Mouse (Mus musculus) adrenal gland, postnatal 14 days (tissue): ENCODE measurements around the gene Gm6803. TPM values are rescaled to one million over a fixed set of nuclear protein-coding genes. Genes with fewer than 3 reads are reported as not detected.
"Not testable (repeated sequence)": the region's sequence is repeated elsewhere in the genome, so short reads cannot be mapped to it uniquely, and the experiment has no call there.

Experiments used
- DNase-seq: peaks from one replicate; pipeline ENCODE4 v3.0.0; 2021; ENCODE audit warnings: mixed read lengths
- long read RNA-seq, 2 experiments: library from polyadenylated mRNA; stranded (forward); transcript quantifications; one replicate each; pipeline ENCODE4 v2.0.0; 2021
- total RNA-seq: library from RNA; stranded (reverse); gene quantifications from 2 replicates; pipeline ENCODE4 v1.2.3, GENCODE M21; 2021

Gene Gm6803
- not detected in 2 replicates for total RNA-seq
- long read RNA-seq, experiment 1: 0 reads
- long read RNA-seq, experiment 2: 0 reads

- not testable (repeated sequence) for DNase-seq
Measured at GRCm38 (mm10) chr12:88018671-88019070, at the start of gene Gm6803. Gene Gm6803 (minus strand): TSS chr12:88018771.

GRCm38 (mm10) chr12:88045226-88045625 is 26.7 kb upstream of the Gm6803 start:
- DNase-seq: not testable (repeated sequence)

- not testable (repeated sequence) for DNase-seq
Measured at GRCm38 (mm10) chr12:88039703-88040102, 21.1 kb upstream of the Gm6803 start.

- not testable (repeated sequence) for DNase-seq
Measured at GRCm38 (mm10) chr12:88039062-88039461, 20.5 kb upstream of the Gm6803 start.

- DNase-seq: not testable (repeated sequence)
Measured at GRCm38 (mm10) chr12:88032250-88032649, 13.7 kb upstream of the Gm6803 start.

- DNase-seq: not testable (repeated sequence)
Measured at GRCm38 (mm10) chr12:88026704-88027103, 8.1 kb upstream of the Gm6803 start, which contains the start of gene Gm2056. Gene Gm2056 (plus strand): TSS chr12:88027004.

GRCm38 (mm10) chr12:88011548-88011947 is 7.0 kb downstream of the Gm6803 start, which contains the start of gene Gm2075:
Gene Gm2075 (plus strand): TSS chr12:88011848.
- not testable (repeated sequence) for DNase-seq

GRCm38 (mm10) chr12:88004118-88004517 is 14.5 kb downstream of the Gm6803 start:
- not testable (repeated sequence) for DNase-seq

GRCm38 (mm10) chr12:87984000-87984399 is 34.6 kb downstream of the Gm6803 start:
- not testable (repeated sequence) for DNase-seq

Other genes with a start within 250 kb of the Gm6803 start
- gene Gm21319, start 243.0 kb downstream of the Gm6803 start, total RNA-seq: not detected in 2 replicates
- not detected in 2 replicates for gene Gm21936, start 223.3 kb downstream of the Gm6803 start, total RNA-seq
- not detected in 2 replicates for gene BB287469, start 202.2 kb downstream of the Gm6803 start, total RNA-seq
- gene Gm2001, start 176.4 kb downstream of the Gm6803 start, total RNA-seq: not detected in 2 replicates
- gene Gm2016, start 144.7 kb downstream of the Gm6803 start, total RNA-seq: not detected in 2 replicates
- gene Gm2022, start 123.4 kb downstream of the Gm6803 start, total RNA-seq: not detected in 2 replicates
- not detected in 2 replicates for gene Gm2035, start 98.9 kb downstream of the Gm6803 start, total RNA-seq
- not detected in 2 replicates for gene Gm2042, start 64.7 kb downstream of the Gm6803 start, total RNA-seq
- gene Gm2075, start 6.9 kb downstream of the Gm6803 start, total RNA-seq: not detected in 2 replicates
- gene Gm2056, start 8.2 kb upstream of the Gm6803 start, total RNA-seq: not detected in 2 replicates
- gene Gm16368, start 64.9 kb upstream of the Gm6803 start, total RNA-seq: not detected in 2 replicates
- gene Gm10436, start 163.3 kb upstream of the Gm6803 start, total RNA-seq: not detected in 2 replicates
- not detected in 2 replicates for gene Gm8332, start 231.3 kb upstream of the Gm6803 start, total RNA-seq